Mouse (Mus musculus) gastrocnemius, postnatal 4 days (tissue): ENCODE data around the gene Bag6. TPM values are rescaled to one million over a fixed set of nuclear protein-coding genes. Genes with fewer than 3 reads are reported as not detected.

ENCODE experiments used
- DNase-seq, 2 experiments: peaks; one replicate each; pipeline ENCODE4 v3.0.0; 2021 to 2022; ENCODE audit warnings: low spot score in 2 of 2, mixed read lengths in 2 of 2
- total RNA-seq, 2 experiments: library from RNA; stranded (reverse); gene quantifications; 2 replicates each; pipeline ENCODE4 v1.2.3; 2021

Gene Bag6
- total RNA-seq, 2 experiments from 2014 or later = 265 to 276 TPM

GRCm38 (mm10) chr17:35165451-35166155 lies 30.6 kb downstream of the Bag6 start:
- DNase-seq = no peak

DNA sequence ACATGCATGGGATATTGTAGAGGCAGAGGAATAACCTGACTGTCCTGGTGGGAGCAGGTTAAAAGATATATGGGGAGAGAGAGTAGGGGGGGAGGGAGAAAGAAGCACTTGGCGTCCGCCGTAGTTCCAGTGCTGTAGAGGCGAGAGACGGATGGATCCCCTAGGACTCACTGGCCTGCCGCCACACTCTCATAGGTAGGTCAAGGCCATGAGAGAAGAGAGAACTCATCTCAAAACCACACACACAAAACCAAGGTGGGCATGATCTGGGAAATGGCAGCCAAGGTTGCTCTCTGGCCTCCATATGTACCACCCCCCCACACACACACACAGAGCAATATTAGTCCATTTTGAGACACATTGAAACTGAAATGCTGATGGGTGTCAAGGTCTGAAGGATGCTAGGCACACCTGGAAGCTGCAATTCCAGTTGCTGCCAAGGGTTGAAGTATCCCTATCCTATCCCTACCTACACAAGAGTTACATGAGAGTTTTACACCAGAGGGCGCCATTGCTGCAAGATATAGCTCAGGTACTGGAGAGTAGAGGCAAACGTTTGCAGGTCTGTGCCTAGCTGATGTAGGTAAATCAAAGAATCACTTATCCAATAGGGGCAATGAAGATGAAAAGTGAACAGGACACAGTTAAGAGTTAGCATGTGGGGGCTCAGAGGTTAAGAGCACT lies 31.5 kb downstream of the Bag6 start:
- no peak for DNase-seq

- DNase-seq = no peak
These were observed 32.8 kb downstream of the Bag6 start for GRCm38 (mm10) chr17:35167794-35168193.

GRCm38 (mm10) chr17:35168541-35169207 lies 33.7 kb downstream of the Bag6 start:
- no peak for DNase-seq

DNA sequence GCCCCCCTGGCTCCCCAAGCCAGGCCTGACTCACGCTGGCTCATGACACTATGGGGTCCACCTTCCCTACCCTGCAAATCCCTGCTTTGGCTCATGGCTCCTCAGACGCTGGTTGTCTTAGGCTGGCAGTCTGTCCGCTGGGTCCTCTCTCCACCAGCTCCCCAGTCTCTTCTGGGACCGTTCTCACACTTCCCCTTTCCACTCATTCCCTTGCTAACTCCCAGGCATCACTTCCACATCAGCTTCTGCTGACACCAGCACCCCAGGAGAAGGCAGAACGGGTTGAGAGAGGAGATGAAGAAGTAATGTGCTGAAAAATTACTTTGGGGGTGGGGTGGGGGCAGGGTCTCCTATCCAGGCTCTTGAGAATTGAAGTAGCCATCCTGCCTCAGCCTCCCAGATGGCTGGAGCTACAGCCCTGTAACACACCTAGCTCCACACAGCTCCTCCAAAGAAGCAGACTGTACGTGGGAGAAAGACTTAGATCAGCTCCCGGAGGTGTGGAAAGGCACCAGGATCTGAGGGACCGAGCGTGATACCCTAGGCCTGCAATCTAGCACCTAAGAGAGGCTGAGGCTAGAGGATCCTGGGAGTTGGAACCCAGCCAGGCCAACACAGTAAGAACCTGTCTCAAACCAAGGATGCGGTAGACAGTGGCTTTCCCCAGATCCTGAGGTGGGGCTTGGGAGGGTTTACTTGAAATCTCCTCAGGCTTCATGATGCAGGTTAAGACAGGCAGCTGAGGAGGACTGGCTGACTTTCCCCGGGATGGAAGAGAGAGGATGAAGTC lies 37.7 kb downstream of the Bag6 start:
- no peak for DNase-seq

GRCm38 (mm10) chr17:35173329-35173728 lies 38.4 kb downstream of the Bag6 start:
- DNase-seq = no peak

GRCm38 (mm10) chr17:35174201-35174977 lies 39.4 kb downstream of the Bag6 start:
- no peak for DNase-seq

- no peak for DNase-seq
These were observed 40.4 kb downstream of the Bag6 start for GRCm38 (mm10) chr17:35175382-35175781.

- no peak for DNase-seq
These were observed 41.0 kb downstream of the Bag6 start, which contains the start of gene Aif1 for GRCm38 (mm10) chr17:35175968-35176367. TSS of gene Aif1 (minus strand) at chr17:35176068.

GRCm38 (mm10) chr17:35178528-35178927 lies 43.5 kb downstream of the Bag6 start:
- peak in 1 of 2 experiments; percentile 74 for DNase-seq

GRCm38 (mm10) chr17:35180093-35180492 lies 45.1 kb downstream of the Bag6 start:
- no peak for DNase-seq

GRCm38 (mm10) chr17:35185639-35186611 lies 50.9 kb downstream of the Bag6 start:
- peak in 1 of 2 experiments; percentile 77 for DNase-seq

GRCm38 (mm10) chr17:35186681-35187080 lies 51.7 kb downstream of the Bag6 start:
- no peak for DNase-seq

- no peak for DNase-seq
These were observed 52.4 kb downstream of the Bag6 start for GRCm38 (mm10) chr17:35187345-35187744.

DNA sequence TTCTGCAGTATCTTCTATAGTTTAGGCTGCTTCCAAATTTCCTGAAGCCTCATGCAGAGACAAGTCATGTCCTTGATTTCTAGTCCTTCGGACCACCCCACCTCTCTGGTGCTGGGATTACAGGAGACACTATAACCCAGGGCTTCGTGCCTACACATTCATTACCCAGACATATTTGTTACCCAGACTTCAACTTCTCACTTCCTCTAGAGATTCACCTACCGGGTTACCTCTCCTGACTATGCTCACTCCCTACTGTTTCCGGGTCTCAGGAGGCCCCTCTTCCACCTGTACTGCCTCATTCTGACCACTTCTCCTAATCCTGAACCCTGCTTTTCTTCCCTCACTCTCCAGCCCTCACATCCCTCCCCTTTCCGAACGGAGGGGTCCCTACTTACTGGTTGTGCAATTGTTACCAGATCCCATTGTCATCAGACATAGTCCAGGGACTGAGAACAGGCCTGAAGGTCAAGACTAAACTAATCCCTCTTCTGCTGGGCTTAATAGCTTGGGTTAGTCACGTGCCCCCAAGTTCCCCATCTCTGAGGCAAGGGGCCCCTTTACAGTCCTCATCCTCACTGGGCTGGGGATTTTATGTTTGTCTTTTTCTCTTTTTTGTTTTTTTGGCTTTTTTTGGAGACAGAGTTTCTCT lies 53.1 kb downstream of the Bag6 start, which contains the start of gene Lst1:
Gene Lst1 (minus strand): TSS at position 481 of the 652 bp plus-strand sequence.
- no peak for DNase-seq

GRCm38 (mm10) chr17:35189186-35189585 lies 54.2 kb downstream of the Bag6 start:
- DNase-seq = no peak

DNA sequence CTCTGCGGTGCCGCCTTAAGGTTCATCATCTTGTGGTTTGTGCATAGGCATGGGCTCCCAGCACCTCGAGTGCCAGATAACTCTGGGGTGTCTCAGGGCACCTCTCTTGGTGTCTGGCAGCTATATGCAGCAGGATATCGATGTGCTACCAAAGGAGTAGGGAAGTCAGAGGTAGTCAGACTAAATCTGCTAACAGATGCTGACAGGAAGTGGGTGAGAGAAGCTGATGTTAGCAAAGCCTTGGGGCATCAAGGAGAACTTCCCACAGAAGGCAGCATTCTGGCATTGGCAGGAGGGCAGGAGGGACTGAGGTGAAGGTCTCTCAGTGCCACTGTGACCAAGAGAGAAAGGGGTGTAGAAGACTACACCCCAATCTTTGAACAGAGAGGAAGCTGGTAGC lies 55.1 kb downstream of the Bag6 start:
- DNase-seq = no peak

- DNase-seq = no peak
These were observed 56.7 kb downstream of the Bag6 start for GRCm38 (mm10) chr17:35191723-35192122.

DNA sequence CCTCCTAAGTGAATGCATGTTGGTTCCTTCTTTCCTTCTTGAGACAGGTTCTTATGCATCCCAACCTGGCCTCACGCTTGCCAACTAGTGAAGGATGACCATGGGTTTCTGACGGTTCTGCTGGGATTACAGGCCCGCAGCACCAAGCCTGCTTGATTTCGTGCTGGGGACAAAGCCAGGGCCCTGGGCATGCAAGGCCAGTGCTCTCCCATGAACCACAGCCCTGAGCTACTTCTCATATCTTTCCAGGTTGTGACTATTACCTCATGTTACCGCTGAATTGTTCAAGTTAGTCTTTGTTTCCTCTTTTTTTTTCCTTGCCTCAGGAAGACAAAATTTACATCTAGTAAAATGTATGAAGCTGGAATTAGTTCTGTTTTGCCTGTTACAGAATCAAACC lies 57.9 kb downstream of the Bag6 start:
- no peak for DNase-seq
